Mouse (Mus musculus) ES-E14 (cell line): ENCODE measurements around the gene Tmprss6. TPM values are rescaled to one million over a fixed set of nuclear protein-coding genes. Genes with fewer than 3 reads are reported as not detected.

Experiments used
- DNase-seq: peaks from one replicate; pipeline ENCODE4 v3.0.0-alpha.2; 2013; ENCODE audit warnings: low read depth, low spot score
- H3K27ac ChIP-seq: 2 replicates; pipeline ENCODE4 v1.5.1; 2012; ENCODE audit warnings: low read depth, mild to moderate bottlenecking, low read length, moderate library complexity, mixed read lengths; ENCODE audit not compliant: poor library complexity, insufficient read depth, severe bottlenecking
- H3K36me3 ChIP-seq: 2 replicates; pipeline ENCODE4 v1.6.1; 2012; ENCODE audit warnings: mild to moderate bottlenecking, low read length, moderate library complexity, mixed read lengths; ENCODE audit not compliant: control insufficient read depth, poor library complexity, insufficient read depth, severe bottlenecking
- H3K4me1 ChIP-seq, 2 experiments: fragments of 150-350 bp in 1 of 2; sonication (generic) in 1 of 2; 2 replicates each; pipeline ENCODE4 v1.6.1; 2012; ENCODE audit warnings: low read length in 2 of 2, mild to moderate bottlenecking in 1 of 2, mixed read lengths in 1 of 2; ENCODE audit not compliant: control insufficient read depth in 2 of 2, insufficient read depth in 2 of 2, poor library complexity in 1 of 2
- H3K4me3 ChIP-seq, 2 experiments: fragments of 150-350 bp in 1 of 2; sonication (generic) in 1 of 2; 2 replicates each; pipeline ENCODE4 v1.5.1; 2012; ENCODE audit warnings: low read length in 2 of 2, low read depth in 1 of 2, mild to moderate bottlenecking in 1 of 2, mixed read lengths in 1 of 2; ENCODE audit not compliant: insufficient read depth in 1 of 2, poor library complexity in 1 of 2, severe bottlenecking in 1 of 2
- H3K9ac ChIP-seq: 2 replicates; pipeline ENCODE4 v1.6.1; 2012; ENCODE audit warnings: low read depth, mild to moderate bottlenecking, low read length, mixed read lengths; ENCODE audit not compliant: poor library complexity, insufficient read depth, severe bottlenecking
- H3K9me3 ChIP-seq: fragments of 150-350 bp; sonication (generic); 2 replicates; pipeline ENCODE4 v1.6.1; 2012; ENCODE audit warnings: low read depth, mild to moderate bottlenecking, low read length; ENCODE audit not compliant: control insufficient read depth, insufficient read depth
- CHD2 ChIP-seq: IDR thresholded peaks from 2 replicates; pipeline ENCODE4 v1.6.1; 2014; ENCODE audit warnings: mild to moderate bottlenecking, low read depth, low read length, inconsistent platforms
- HCFC1 ChIP-seq: IDR thresholded peaks from 2 replicates; pipeline ENCODE4 v1.6.1; 2012; ENCODE audit warnings: low read length, inconsistent platforms, borderline replicate concordance; ENCODE audit not compliant: insufficient read depth
- MAFK ChIP-seq: IDR thresholded peaks from 2 replicates; pipeline ENCODE4 v1.6.1; 2014; ENCODE audit warnings: mild to moderate bottlenecking, low read depth, low read length, inconsistent platforms; ENCODE audit not compliant: insufficient read depth
- ZC3H11A ChIP-seq: IDR thresholded peaks from 2 replicates; pipeline ENCODE4 v1.6.1; 2012; ENCODE audit warnings: low read depth, mild to moderate bottlenecking, inconsistent platforms, low read length, borderline replicate concordance
- ZNF384 ChIP-seq: IDR thresholded peaks from 2 replicates; pipeline ENCODE4 v1.6.1; 2012; ENCODE audit warnings: low read depth, low read length, inconsistent platforms
- in situ Hi-C, 2 experiments: fragments of 600-800 bp; cut with MboI; formaldehyde crosslinking; loops; one replicate each; pipeline ENCODE4 v1.15.1; 2025; ENCODE audit warnings: low sequenced_read_pairs in 2 of 2, inconsistent platforms in 1 of 2; ENCODE audit not compliant: unreplicated experiment in 2 of 2
- total RNA-seq: library from RNA; depleted of rRNA; stranded (reverse); fragments of 300-350 nt; gene quantifications from 2 replicates; pipeline ENCODE4 v1.2.3, GENCODE M21; 2012; rRNA removed

Gene Tmprss6
- total RNA-seq, 1 experiment = 0.49 TPM

DNA sequence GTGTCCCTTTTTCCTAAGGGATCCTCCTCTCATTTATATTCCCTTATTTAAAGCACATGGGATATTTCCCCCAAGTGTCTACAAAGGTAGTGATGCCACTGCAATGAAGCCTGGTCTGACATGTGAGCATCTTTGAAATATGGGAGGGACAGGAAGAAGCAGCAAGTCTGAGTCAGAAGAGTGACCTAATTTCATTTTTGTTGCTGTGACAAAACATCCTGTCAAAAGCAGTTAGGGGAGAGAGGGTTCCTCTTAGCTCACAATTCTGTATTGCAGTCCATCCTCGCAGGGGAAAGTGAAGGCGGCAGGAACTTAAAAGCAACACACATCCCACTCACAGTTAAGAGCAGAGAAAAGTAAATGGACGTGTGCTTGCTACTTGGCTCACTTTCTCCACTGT is 77.6 kb downstream of the Tmprss6 start:
- no peaks in the 10 kb centered on the region for H3K9me3 ChIP-seq
- no peak overlapping the region for H3K27ac ChIP-seq
- no peaks in the 10 kb centered on the region for H3K36me3 ChIP-seq
- TF ChIP-seq ZC3H11A (no peak), ZNF384 (no peak), CHD2 (no peak), MAFK (no peak), HCFC1 (no peak)
- H3K9ac ChIP-seq = no peak overlapping the region
- H3K4me1 ChIP-seq = no peaks in the 10 kb centered on the region; a peak in 1 of 4 replicates
- no peak for DNase-seq
- in situ Hi-C loops = no loop called here
- H3K4me3 ChIP-seq = no peak overlapping the region

Other genes starting within 250 kb of the Tmprss6 start
- gene Ncf4, start 223.8 kb downstream of the Tmprss6 start, total RNA-seq = 0.31 TPM in 1 of 2 replicates, not detected in the other
- 0.09 TPM in 1 of 2 replicates, not detected in the other for gene Csf2rb2, start 162.9 kb downstream of the Tmprss6 start, total RNA-seq
- gene Csf2rb, start 142.9 kb downstream of the Tmprss6 start, total RNA-seq = 0.05 and 1.1 TPM in 2 replicates
- not detected in 2 replicates for gene Tex33, start 72.7 kb downstream of the Tmprss6 start, total RNA-seq
- gene Tst, start 62.7 kb downstream of the Tmprss6 start, total RNA-seq = 14.9 and 22.4 TPM in 2 replicates
- 15.1 and 18.8 TPM in 2 replicates for gene Mpst, start 62.2 kb downstream of the Tmprss6 start, total RNA-seq
- 24.7 and 28.0 TPM in 2 replicates for gene Kctd17, start 40.1 kb downstream of the Tmprss6 start, total RNA-seq
- 0.62 TPM in 1 of 2 replicates, not detected in the other for gene Il2rb, start 26.6 kb upstream of the Tmprss6 start, total RNA-seq
- 1.1 and 1.8 TPM in 2 replicates for gene C1qtnf6, start 62.8 kb upstream of the Tmprss6 start, total RNA-seq
- gene Sstr3, start 76.1 kb upstream of the Tmprss6 start, total RNA-seq = 0.11 and 0.18 TPM in 2 replicates
- gene Rac2, start 104.1 kb upstream of the Tmprss6 start, total RNA-seq = 2.6 and 2.9 TPM in 2 replicates
- gene Cyth4, start 128.4 kb upstream of the Tmprss6 start, total RNA-seq = 2.3 and 2.7 TPM in 2 replicates